Mouse (Mus musculus): Measurements from ENCODE around the gene Fbxl3. TPM values are rescaled to one million over a fixed set of nuclear protein-coding genes. Genes with fewer than 3 reads are reported as not detected.

The Fbxl3 gene
- polyA plus RNA-seq, 1 experiment from 2014 or later = 23.5 TPM

- H3K4me3 ChIP-seq (ENCODE audit: low read length) = no peak overlapping the region
- ATAC-seq (ENCODE audit: low FRiP score, low TSS enrichment) = no peak
- H3K27me3 ChIP-seq (ENCODE audit: insufficient read depth, low read length) = no peaks in the 10 kb centered on the region
- peaks cover 5% of the 10 kb centered on the region; the same call in 1 of the 2 replicates for H3K4me1 ChIP-seq (ENCODE audit: insufficient read depth, low read length)
- H3K4me2 ChIP-seq (replicated peaks; ENCODE audit: low read depth, low read length) = no peak overlapping the region
- H3K27ac ChIP-seq (ENCODE audit: low read length) = no peak overlapping the region
- 93% methylated on average over 12 of the region's 12 CpGs for WGBS
- H3K9me3 ChIP-seq (ENCODE audit: low read length) = no peaks in the 10 kb centered on the region
- H3K36me3 ChIP-seq (ENCODE audit: insufficient read depth, low read length) = peaks cover 21% of the 10 kb centered on the region
- H3K9ac ChIP-seq (replicated peaks; ENCODE audit: low read length) = no peak overlapping the region
These were observed 27.9 kb downstream of the Fbxl3 start for GRCm38 (mm10) chr14:103071471-103071870.

- H3K27ac ChIP-seq (ENCODE audit: low read length) = peak overlapping the region; percentile 87
- WGBS = 2% methylated on average over 10 of the region's 10 CpGs
- no peak for ATAC-seq (ENCODE audit: low FRiP score, low TSS enrichment)
These were observed 28.6 kb downstream of the Fbxl3 start for GRCm38 (mm10) chr14:103070790-103071189.

GRCm38 (mm10) chr14:103069864-103070611 lies 29.3 kb downstream of the Fbxl3 start, which contains the start of gene Cln5:
Gene Cln5 (plus strand): TSS chr14:103070216.
- no peaks in the 10 kb centered on the region for H3K27me3 ChIP-seq (ENCODE audit: insufficient read depth, low read length)
- ATAC-seq (ENCODE audit: low FRiP score, low TSS enrichment) = peak; percentile 99
- H3K4me2 ChIP-seq (replicated peaks; ENCODE audit: low read depth, low read length) = peak within 1 kb of the TSS; percentile 95
- 0% methylated on average over 65 of the region's 65 CpGs for WGBS
- H3K4me3 ChIP-seq (ENCODE audit: low read length) = peak within 1 kb of the TSS; percentile 69
- peak within 1 kb of the TSS; percentile 87 for H3K27ac ChIP-seq (ENCODE audit: low read length)
- no peaks in the 10 kb centered on the region for H3K9me3 ChIP-seq (ENCODE audit: low read length)
- peak within 1 kb of the TSS; percentile 82 for H3K9ac ChIP-seq (replicated peaks; ENCODE audit: low read length)
- H3K4me1 ChIP-seq (ENCODE audit: insufficient read depth, low read length) = peaks cover 5% of the 10 kb centered on the region; the same call in 1 of the 2 replicates
- peaks cover 21% of the 10 kb centered on the region for H3K36me3 ChIP-seq (ENCODE audit: insufficient read depth, low read length)

More at GRCm38 (mm10) chr14:103070790-103071189, 28.6 kb downstream of the Fbxl3 start:
- Histone ChIP-seq H3K9ac (replicated peaks; ENCODE audit: low read length) (peak overlapping the region; percentile 82), H3K36me3 (ENCODE audit: insufficient read depth, low read length) (peaks cover 21% of the 10 kb centered on the region), H3K9me3 (ENCODE audit: low read length) (no peaks in the 10 kb centered on the region), H3K4me1 (ENCODE audit: insufficient read depth, low read length) (peaks cover 5% of the 10 kb centered on the region; the same call in 1 of the 2 replicates), H3K4me3 (ENCODE audit: low read length) (peak overlapping the region; percentile 69), H3K4me2 (replicated peaks; ENCODE audit: low read depth, low read length) (peak overlapping the region; percentile 95), H3K27me3 (ENCODE audit: insufficient read depth, low read length) (no peaks in the 10 kb centered on the region)

GRCm38 (mm10) chr14:103069465-103069863 lies 29.9 kb downstream of the Fbxl3 start:
- peaks cover 5% of the 10 kb centered on the region; the same call in 1 of the 2 replicates for H3K4me1 ChIP-seq (ENCODE audit: insufficient read depth, low read length)
- no peaks in the 10 kb centered on the region for H3K27me3 ChIP-seq (ENCODE audit: insufficient read depth, low read length)
- peak overlapping the region; percentile 87 for H3K27ac ChIP-seq (ENCODE audit: low read length)
- H3K9ac ChIP-seq (replicated peaks; ENCODE audit: low read length) = peak overlapping the region; percentile 82
- H3K36me3 ChIP-seq (ENCODE audit: insufficient read depth, low read length) = peaks cover 21% of the 10 kb centered on the region
- H3K9me3 ChIP-seq (ENCODE audit: low read length) = no peaks in the 10 kb centered on the region
- ATAC-seq (ENCODE audit: low FRiP score, low TSS enrichment) = peak; percentile 66
- peak overlapping the region; percentile 69 for H3K4me3 ChIP-seq (ENCODE audit: low read length)
- 14% methylated on average over 12 of the region's 12 CpGs for WGBS
- H3K4me2 ChIP-seq (replicated peaks; ENCODE audit: low read depth, low read length) = peak overlapping the region; percentile 95

- no peaks in the 10 kb centered on the region for H3K27me3 ChIP-seq (ENCODE audit: insufficient read depth, low read length)
- ATAC-seq (ENCODE audit: low FRiP score, low TSS enrichment) = no peak
- whole genome bisulfite sequencing = 14% methylated on average over 10 of the region's 10 CpGs
- H3K9me3 ChIP-seq (ENCODE audit: low read length) = no peaks in the 10 kb centered on the region
- H3K4me2 ChIP-seq (replicated peaks; ENCODE audit: low read depth, low read length) = no peak overlapping the region
- no peak overlapping the region for H3K4me3 ChIP-seq (ENCODE audit: low read length)
- H3K27ac ChIP-seq (ENCODE audit: low read length) = no peak overlapping the region
- H3K4me1 ChIP-seq (ENCODE audit: insufficient read depth, low read length) = no peaks in the 10 kb centered on the region; the same call in 1 of the 2 replicates
- no peak overlapping the region for H3K9ac ChIP-seq (replicated peaks; ENCODE audit: low read length)
- H3K36me3 ChIP-seq (ENCODE audit: insufficient read depth, low read length) = no peaks in the 10 kb centered on the region
These were observed 33.8 kb downstream of the Fbxl3 start for GRCm38 (mm10) chr14:103065294-103066167.

- Histone ChIP-seq H3K27me3 (ENCODE audit: insufficient read depth, low read length) (no peaks in the 10 kb centered on the region), H3K4me2 (replicated peaks; ENCODE audit: low read depth, low read length) (no peak overlapping the region), H3K36me3 (ENCODE audit: insufficient read depth, low read length) (no peaks in the 10 kb centered on the region), H3K9ac (replicated peaks; ENCODE audit: low read length) (no peak overlapping the region), H3K27ac (ENCODE audit: low read length) (no peak overlapping the region), H3K4me3 (ENCODE audit: low read length) (no peak overlapping the region), H3K9me3 (ENCODE audit: low read length) (0 out of 2 replicates have a peak, but pooled peaks cover 5% of the 10 kb centered on the region), H3K4me1 (ENCODE audit: insufficient read depth, low read length) (no peaks in the 10 kb centered on the region)
- 85% methylated on average over 10 of the region's 10 CpGs for WGBS
- ATAC-seq (ENCODE audit: low FRiP score, low TSS enrichment) = no peak
These were observed 39.9 kb downstream of the Fbxl3 start for GRCm38 (mm10) chr14:103059495-103059894.

- no peaks in the 10 kb centered on the region for H3K4me1 ChIP-seq (ENCODE audit: insufficient read depth, low read length)
- no peak for ATAC-seq (ENCODE audit: low FRiP score, low TSS enrichment)
- H3K4me2 ChIP-seq (replicated peaks; ENCODE audit: low read depth, low read length) = no peak overlapping the region
- no peak overlapping the region for H3K4me3 ChIP-seq (ENCODE audit: low read length)
- 0 out of 2 replicates have a peak, but pooled peaks cover 5% of the 10 kb centered on the region for H3K9me3 ChIP-seq (ENCODE audit: low read length)
- WGBS = 13% methylated on average over 1 of the region's 1 CpGs
- no peak overlapping the region for H3K27ac ChIP-seq (ENCODE audit: low read length)
- H3K36me3 ChIP-seq (ENCODE audit: insufficient read depth, low read length) = no peaks in the 10 kb centered on the region
- H3K27me3 ChIP-seq (ENCODE audit: insufficient read depth, low read length) = no peaks in the 10 kb centered on the region
- H3K9ac ChIP-seq (replicated peaks; ENCODE audit: low read length) = no peak overlapping the region
These were observed 40.4 kb downstream of the Fbxl3 start for GRCm38 (mm10) chr14:103058998-103059397.

- no peak for ATAC-seq (ENCODE audit: low FRiP score, low TSS enrichment)
- Histone ChIP-seq H3K4me2 (replicated peaks; ENCODE audit: low read depth, low read length) (no peak overlapping the region), H3K36me3 (ENCODE audit: insufficient read depth, low read length) (no peaks in the 10 kb centered on the region), H3K9me3 (ENCODE audit: low read length) (0 out of 2 replicates have a peak, but pooled peaks cover 5% of the 10 kb centered on the region), H3K27me3 (ENCODE audit: insufficient read depth, low read length) (no peaks in the 10 kb centered on the region), H3K27ac (ENCODE audit: low read length) (no peak overlapping the region), H3K4me3 (ENCODE audit: low read length) (no peak overlapping the region), H3K9ac (replicated peaks; ENCODE audit: low read length) (no peak overlapping the region), H3K4me1 (ENCODE audit: insufficient read depth, low read length) (no peaks in the 10 kb centered on the region)
- WGBS = 93% methylated on average over 7 of the region's 7 CpGs
These were observed 42.8 kb downstream of the Fbxl3 start for GRCm38 (mm10) chr14:103056601-103057000.

- no peak for ATAC-seq (ENCODE audit: low FRiP score, low TSS enrichment)
- Histone ChIP-seq H3K9ac (replicated peaks; ENCODE audit: low read length) (no peak overlapping the region), H3K9me3 (ENCODE audit: low read length) (0 out of 2 replicates have a peak, but pooled peaks cover under 1% of the 10 kb centered on the region), H3K27ac (ENCODE audit: low read length) (no peak overlapping the region), H3K4me3 (ENCODE audit: low read length) (no peak overlapping the region), H3K36me3 (ENCODE audit: insufficient read depth, low read length) (no peaks in the 10 kb centered on the region), H3K4me1 (ENCODE audit: insufficient read depth, low read length) (no peaks in the 10 kb centered on the region), H3K4me2 (replicated peaks; ENCODE audit: low read depth, low read length) (no peak overlapping the region), H3K27me3 (ENCODE audit: insufficient read depth, low read length) (no peaks in the 10 kb centered on the region)
- 81% methylated on average over 13 of the region's 13 CpGs for WGBS
These were observed 44.6 kb downstream of the Fbxl3 start for GRCm38 (mm10) chr14:103054731-103055130.
